Mouse (Mus musculus): ENCODE measurements around the gene Tomm20.

- TF ChIP-seq CTCF (conservative IDR thresholded peaks at IDR 0.05; ENCODE audit: low read length): no peak
- no peak for TF ChIP-seq POU5F1 (IDR thresholded peaks at IDR 0.05; ENCODE audit: borderline replicate concordance, low read length)
- TF ChIP-seq NANOG (IDR thresholded peaks at IDR 0.05; ENCODE audit: borderline replicate concordance, low read length): no peak
Measured at GRCm38 (mm10) chr8:126903927-126904326, 41.7 kb downstream of the Tomm20 start.

Data from E14TG2a.4 (cell line).